Mouse (Mus musculus) kidney, embryonic 16.5 days (tissue): ENCODE measurements around the gene Lyg2. TPM values are rescaled to one million over a fixed set of nuclear protein-coding genes. Genes with fewer than 3 reads are reported as not detected.

Experiments
- ATAC-seq: fragments of 200-750 bp; cut with Nextera tagmentation; 2 replicates; pipeline ENCODE4 v1.8.0; 2017; ENCODE audit warnings: moderate TSS enrichment; ENCODE audit not compliant: low FRiP score, low TSS enrichment
- H3K27ac ChIP-seq: fragments of 300-500 bp; sonication (generic); 2 replicates; pipeline ENCODE4 v1.5.1; 2014; ENCODE audit warnings: low read length
- H3K27me3 ChIP-seq: fragments of 300-500 bp; sonication (generic); 2 replicates; pipeline ENCODE4 v1.6.1; 2014; ENCODE audit warnings: low read length, control low read depth, mixed read lengths; ENCODE audit not compliant: insufficient read depth
- H3K36me3 ChIP-seq: fragments of 300-500 bp; sonication (generic); 2 replicates; pipeline ENCODE4 v1.6.1; 2014; ENCODE audit warnings: low read length, control low read depth, mixed read lengths; ENCODE audit not compliant: insufficient read depth
- H3K4me1 ChIP-seq: fragments of 300-500 bp; sonication (generic); 2 replicates; pipeline ENCODE4 v1.6.1; 2014; ENCODE audit warnings: low read length, control low read depth, mixed read lengths; ENCODE audit not compliant: insufficient read depth
- H3K4me2 ChIP-seq: fragments of 300-500 bp; sonication (generic); replicated peaks from 2 replicates; pipeline ENCODE4 v1.6.1; 2014; ENCODE audit warnings: low read depth, low read length
- H3K4me3 ChIP-seq: fragments of 300-500 bp; sonication (generic); 2 replicates; pipeline ENCODE4 v1.5.1; 2014; ENCODE audit warnings: mild to moderate bottlenecking, low read length
- H3K9ac ChIP-seq: fragments of 300-500 bp; sonication (generic); replicated peaks from 2 replicates; pipeline ENCODE4 v1.6.1; 2014; ENCODE audit warnings: low read length
- H3K9me3 ChIP-seq: fragments of 300-500 bp; sonication (generic); 2 replicates; pipeline ENCODE4 v1.6.1; 2016; ENCODE audit warnings: low read length, control low read depth
- WGBS: fragments of 180-500 bp; shearing (Covaris S2); extraction: QIAGEN DNeasy Blood & Tissue Kit; methylation state at CpG from one replicate; pipeline ENCODE4 v1.1.7; 2014; 5-methylcytosine and 5-hydroxymethylcytosine counted together
- polyA plus RNA-seq: library from polyadenylated mRNA; unstranded; fragments of >200 nt; fragmentation: Nextera tagmentation; extraction: Ambion mirVana; gene quantifications from 2 replicates; pipeline ENCODE4 v1.2.1, GENCODE M21; 2015

The Lyg2 gene
- polyA plus RNA-seq, 1 experiment from 2014 or later = not detected

GRCm38 (mm10) chr1:37890025-37890652 is 26.2 kb downstream of the Lyg2 start, which contains the start of the genes Mitd1 and Mrpl30:
Gene Mitd1, minus strand, starts transcription at chr1:37890411.
Gene Mrpl30, plus strand, starts transcription at chr1:37890477.
- under 1% methylated on average over 41 of the region's 41 CpGs for WGBS
- Histone ChIP-seq H3K27ac (peak within 1 kb of the TSS; percentile 78), H3K9ac (peak within 1 kb of the TSS; percentile 80), H3K36me3 (peaks cover 12% of the 10 kb centered on the region; the same call in 1 of the 2 replicates), H3K4me1 (peaks cover 11% of the 10 kb centered on the region), H3K4me2 (peak within 1 kb of the TSS; percentile 63), H3K27me3 (no peaks in the 10 kb centered on the region), H3K4me3 (peak within 1 kb of the TSS; percentile 85), H3K9me3 (no peaks in the 10 kb centered on the region)
- peak; percentile 92 for ATAC-seq

GRCm38 (mm10) chr1:37889206-37889605 is 27.1 kb downstream of the Lyg2 start:
- Histone ChIP-seq H3K4me2 (peak overlapping the region; percentile 63), H3K9me3 (no peaks in the 10 kb centered on the region), H3K4me3 (peak overlapping the region; percentile 85), H3K27ac (no peak overlapping the region), H3K36me3 (peaks cover 9% of the 10 kb centered on the region; the same call in 1 of the 2 replicates), H3K4me1 (peaks cover 11% of the 10 kb centered on the region), H3K27me3 (no peaks in the 10 kb centered on the region), H3K9ac (peak overlapping the region; percentile 80)
- 87% methylated on average over 7 of the region's 7 CpGs for WGBS
- no peak for ATAC-seq

GRCm38 (mm10) chr1:37884451-37884850 is 31.8 kb downstream of the Lyg2 start:
- Histone ChIP-seq H3K27ac (no peak overlapping the region), H3K9ac (no peak overlapping the region), H3K36me3 (peaks cover 23% of the 10 kb centered on the region; the same call in 1 of the 2 replicates), H3K4me1 (peaks cover 5% of the 10 kb centered on the region), H3K9me3 (no peaks in the 10 kb centered on the region), H3K4me2 (no peak overlapping the region), H3K4me3 (no peak overlapping the region), H3K27me3 (no peaks in the 10 kb centered on the region)
- 81% methylated on average over 4 of the region's 4 CpGs for WGBS
- ATAC-seq = no peak

DNA sequence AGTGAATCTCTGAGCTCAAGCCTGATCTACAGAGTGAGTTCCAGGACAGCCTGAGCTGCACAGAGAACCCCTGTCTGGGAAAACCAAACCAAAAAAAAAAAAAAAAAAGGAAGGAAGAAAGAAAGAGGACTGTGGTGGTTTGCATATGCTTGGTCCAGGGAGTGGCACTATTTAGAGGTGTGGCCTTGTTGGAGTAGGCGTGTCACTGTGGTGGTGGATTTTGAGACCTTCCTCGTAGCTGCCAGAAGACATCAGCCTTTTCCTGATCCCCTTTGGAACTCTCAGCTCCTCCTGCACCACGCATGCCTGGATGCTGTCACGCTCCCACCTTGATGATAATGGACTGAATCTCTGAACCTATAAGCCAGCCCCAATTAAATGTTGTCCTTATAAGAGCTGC is 32.9 kb downstream of the Lyg2 start:
- H3K4me2 ChIP-seq = no peak overlapping the region
- H3K4me3 ChIP-seq = no peak overlapping the region
- H3K4me1 ChIP-seq = no peaks in the 10 kb centered on the region
- H3K27ac ChIP-seq = no peak overlapping the region
- no peaks in the 10 kb centered on the region for H3K27me3 ChIP-seq
- WGBS = 90% methylated on average over 4 of the region's 4 CpGs
- H3K9me3 ChIP-seq = no peaks in the 10 kb centered on the region
- no peak for ATAC-seq
- H3K36me3 ChIP-seq = peaks cover 31% of the 10 kb centered on the region
- no peak overlapping the region for H3K9ac ChIP-seq

GRCm38 (mm10) chr1:37877736-37878460 is 38.4 kb downstream of the Lyg2 start:
- no peak overlapping the region for H3K9ac ChIP-seq
- H3K4me1 ChIP-seq = no peaks in the 10 kb centered on the region
- ATAC-seq = no peak
- no peak overlapping the region for H3K4me3 ChIP-seq
- H3K27me3 ChIP-seq = no peaks in the 10 kb centered on the region
- no peak overlapping the region for H3K27ac ChIP-seq
- peaks cover 53% of the 10 kb centered on the region for H3K36me3 ChIP-seq
- 94% methylated on average over 13 of the region's 13 CpGs for WGBS
- no peak overlapping the region for H3K4me2 ChIP-seq
- H3K9me3 ChIP-seq = peaks cover 11% of the 10 kb centered on the region; the same call in 1 of the 2 replicates

DNA sequence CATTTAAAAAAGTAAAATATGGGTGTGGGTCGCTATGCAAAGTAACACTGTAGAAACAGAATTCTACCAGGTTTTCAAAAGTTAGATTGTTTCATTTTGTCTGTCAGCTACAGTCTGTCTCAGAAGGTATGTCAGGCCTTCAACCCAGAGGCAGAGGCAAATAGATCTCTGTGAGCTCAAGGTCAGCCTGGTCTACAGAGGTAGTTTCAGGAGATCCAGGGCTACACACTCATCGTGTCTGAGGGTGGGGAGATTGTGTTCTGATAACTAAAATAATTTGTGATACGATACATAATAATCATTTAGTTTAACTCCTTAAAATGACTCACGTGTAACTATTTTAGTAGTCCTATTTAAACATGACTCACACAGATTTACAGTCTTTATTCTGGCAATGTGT is 43.1 kb downstream of the Lyg2 start:
- ATAC-seq = no peak
- H3K27me3 ChIP-seq = no peaks in the 10 kb centered on the region
- peaks cover 11% of the 10 kb centered on the region; the same call in 1 of the 2 replicates for H3K9me3 ChIP-seq
- H3K36me3 ChIP-seq = peaks cover 34% of the 10 kb centered on the region
- H3K9ac ChIP-seq = no peak overlapping the region
- peak overlapping the region; percentile 52 for H3K4me2 ChIP-seq
- H3K4me3 ChIP-seq = no peak overlapping the region; the same call in 1 of the 2 replicates
- H3K4me1 ChIP-seq = peaks cover 5% of the 10 kb centered on the region; the same call in 1 of the 2 replicates
- no peak overlapping the region for H3K27ac ChIP-seq
- WGBS = 84% methylated on average over 4 of the region's 4 CpGs

DNA sequence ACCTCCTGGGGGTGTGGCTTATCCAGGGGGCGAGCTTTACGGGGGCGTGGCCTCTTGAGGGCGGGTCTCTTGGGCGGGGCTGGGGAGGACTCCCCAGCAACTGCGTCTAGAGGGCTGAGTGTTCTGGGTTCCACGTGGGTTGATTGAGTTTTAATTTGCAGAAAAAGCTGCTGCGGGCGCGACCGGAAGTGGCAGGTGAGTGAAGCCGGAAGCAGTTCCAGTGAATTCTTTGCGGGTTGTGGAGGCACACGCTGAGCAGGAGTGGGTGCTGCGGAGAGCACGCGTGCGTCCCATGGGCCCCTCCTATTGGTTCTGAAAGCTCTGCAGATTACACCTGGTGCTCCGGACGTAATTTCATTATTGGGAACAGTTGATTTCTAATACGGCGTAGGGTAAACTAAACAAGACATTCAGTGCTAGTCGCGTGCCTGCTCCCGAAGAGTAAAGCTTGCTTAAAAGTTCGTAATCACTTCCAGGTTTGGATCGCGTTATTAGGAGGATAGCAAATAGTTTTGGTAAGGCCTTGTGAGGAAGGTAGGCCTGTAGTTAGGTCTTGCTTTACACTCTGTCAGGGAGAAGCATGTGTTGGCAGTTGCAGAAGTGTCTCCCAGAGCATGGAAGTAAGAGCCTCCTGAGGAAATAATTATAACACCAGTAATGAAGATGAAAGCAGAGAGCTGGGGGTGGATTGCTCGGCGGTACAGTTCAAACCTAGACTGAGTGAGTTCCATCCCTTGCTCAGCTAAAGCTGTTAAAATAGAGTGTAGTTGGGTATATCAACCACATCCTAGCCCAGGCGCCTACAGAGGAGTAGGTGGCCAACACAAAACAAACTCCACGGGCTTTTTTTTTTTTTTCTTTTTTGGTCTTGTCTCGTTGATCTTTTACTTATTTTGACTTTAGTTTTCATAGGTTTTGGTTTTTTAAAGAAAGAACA is 43.9 kb downstream of the Lyg2 start:
- Histone ChIP-seq H3K27ac (peak overlapping the region; percentile 86), H3K4me2 (peak overlapping the region; percentile 52), H3K36me3 (peaks cover 26% of the 10 kb centered on the region), H3K9me3 (peaks cover 11% of the 10 kb centered on the region; the same call in 1 of the 2 replicates), H3K27me3 (no peaks in the 10 kb centered on the region), H3K4me3 (peak overlapping the region; percentile 67), H3K4me1 (peaks cover 5% of the 10 kb centered on the region; the same call in 1 of the 2 replicates), H3K9ac (peak overlapping the region; percentile 71)
- WGBS = 6% methylated on average over 33 of the region's 33 CpGs
- peak; percentile 87 for ATAC-seq

GRCm38 (mm10) chr1:37871704-37872103 is 44.6 kb downstream of the Lyg2 start, which contains the start of gene Lipt1:
Gene Lipt1, plus strand, starts transcription at chr1:37871738.
- peak within 1 kb of the TSS; percentile 67 for H3K4me3 ChIP-seq
- H3K27me3 ChIP-seq = no peaks in the 10 kb centered on the region
- peaks cover 11% of the 10 kb centered on the region; the same call in 1 of the 2 replicates for H3K9me3 ChIP-seq
- H3K36me3 ChIP-seq = peaks cover 20% of the 10 kb centered on the region
- ATAC-seq = peak; percentile 80
- WGBS = 4% methylated on average over 7 of the region's 7 CpGs
- peak within 1 kb of the TSS; percentile 52 for H3K4me2 ChIP-seq
- H3K4me1 ChIP-seq = peaks cover 5% of the 10 kb centered on the region; the same call in 1 of the 2 replicates
- H3K9ac ChIP-seq = peak within 1 kb of the TSS; percentile 71
- peak within 1 kb of the TSS; percentile 86 for H3K27ac ChIP-seq

- Histone ChIP-seq H3K9ac (no peak overlapping the region), H3K36me3 (no peaks in the 10 kb centered on the region), H3K9me3 (no peaks in the 10 kb centered on the region), H3K4me3 (no peak overlapping the region), H3K27me3 (no peaks in the 10 kb centered on the region), H3K27ac (no peak overlapping the region), H3K4me1 (peaks cover 10% of the 10 kb centered on the region; the same call in 1 of the 2 replicates), H3K4me2 (no peak overlapping the region)
- 45% methylated on average over 2 of the region's 2 CpGs for WGBS
- ATAC-seq = no peak
Measured at GRCm38 (mm10) chr1:37869362-37869761, 46.9 kb downstream of the Lyg2 start.
